Mouse (Mus musculus): ENCODE results near the gene Epn2. TPM values are rescaled to one million over a fixed set of nuclear protein-coding genes. Genes with fewer than 3 reads are reported as not detected.
A peak's percentile ranks its signal among the peaks of the same experiment; 100 is the strongest.

Gene Epn2
- polyA plus RNA-seq (2015; fragmentation: Nextera tagmentation; extraction: Ambion mirVana), result 78.0 and 82.3 TPM in 2 replicates

- ATAC-seq, result peak; percentile 91
- Histone ChIP-seq H3K4me1 (ENCODE audit: control insufficient read depth, insufficient read depth, low read length) (peaks cover 24% of the 10 kb centered on the region), H3K4me2 (ENCODE audit: low read length) (peak within 1 kb of the TSS; percentile 86), H3K9me3 (replicated peaks; ENCODE audit: control insufficient read depth, low read length, poor library complexity, severe bottlenecking) (no peaks in the 10 kb centered on the region), H3K9ac (ENCODE audit: low read depth, low read length) (peak within 1 kb of the TSS; percentile 95), H3K36me3 (ENCODE audit: control insufficient read depth, insufficient read depth, low read length) (no peaks in the 10 kb centered on the region), H3K27me3 (ENCODE audit: control insufficient read depth, insufficient read depth, low read depth, low read length) (no peaks in the 10 kb centered on the region), H3K4me3 (ENCODE audit: low read depth, low read length) (peak within 1 kb of the TSS; percentile 98), H3K27ac (ENCODE audit: low read length) (peak within 1 kb of the TSS; percentile 91)
- under 1% methylated on average over 62 of the region's 93 CpGs for WGBS
Measured at GRCm38 (mm10) chr11:61578983-61579877, at the start of gene Epn2. TSS of gene Epn2 (minus strand) at chr11:61579687.

- H3K4me1 ChIP-seq (ENCODE audit: control insufficient read depth, insufficient read depth, low read length), result no peaks in the 10 kb centered on the region
- ATAC-seq, result no peak
- H3K27me3 ChIP-seq (ENCODE audit: control insufficient read depth, insufficient read depth, low read depth, low read length), result no peaks in the 10 kb centered on the region
- 0 out of 2 replicates have a peak, but pooled peaks cover 4% of the 10 kb centered on the region for H3K9me3 ChIP-seq (replicated peaks; ENCODE audit: control insufficient read depth, low read length, poor library complexity, severe bottlenecking)
- H3K27ac ChIP-seq (ENCODE audit: low read length), result no peak overlapping the region
- no peak overlapping the region for H3K4me3 ChIP-seq (ENCODE audit: low read depth, low read length)
- H3K4me2 ChIP-seq (ENCODE audit: low read length), result no peak overlapping the region
- H3K9ac ChIP-seq (ENCODE audit: low read depth, low read length), result no peak overlapping the region
- no peaks in the 10 kb centered on the region for H3K36me3 ChIP-seq (ENCODE audit: control insufficient read depth, insufficient read depth, low read length)
- 93% methylated on average over 1 of the region's 1 CpGs for WGBS
Measured at GRCm38 (mm10) chr11:61626509-61626908, 47.0 kb upstream of the Epn2 start.

GRCm38 (mm10) chr11:61625136-61625535, 45.6 kb upstream of the Epn2 start:
- Histone ChIP-seq H3K4me3 (ENCODE audit: low read depth, low read length) (no peak overlapping the region), H3K9me3 (replicated peaks; ENCODE audit: control insufficient read depth, low read length, poor library complexity, severe bottlenecking) (0 out of 2 replicates have a peak, but pooled peaks cover 4% of the 10 kb centered on the region), H3K36me3 (ENCODE audit: control insufficient read depth, insufficient read depth, low read length) (no peaks in the 10 kb centered on the region), H3K4me1 (ENCODE audit: control insufficient read depth, insufficient read depth, low read length) (peaks cover 1% of the 10 kb centered on the region), H3K27ac (ENCODE audit: low read length) (no peak overlapping the region), H3K9ac (ENCODE audit: low read depth, low read length) (no peak overlapping the region), H3K4me2 (ENCODE audit: low read length) (no peak overlapping the region), H3K27me3 (ENCODE audit: control insufficient read depth, insufficient read depth, low read depth, low read length) (no peaks in the 10 kb centered on the region)
- ATAC-seq, result no peak
- 81% methylated on average over 7 of the region's 7 CpGs for WGBS

GRCm38 (mm10) chr11:61620762-61621161, 41.3 kb upstream of the Epn2 start:
- Histone ChIP-seq H3K9ac (ENCODE audit: low read depth, low read length) (peak overlapping the region; percentile 39; the same call in 1 of the 2 replicates), H3K36me3 (ENCODE audit: control insufficient read depth, insufficient read depth, low read length) (no peaks in the 10 kb centered on the region)

GRCm38 (mm10) chr11:61620254-61620670, 40.8 kb upstream of the Epn2 start:
- no peaks in the 10 kb centered on the region for H3K27me3 ChIP-seq (ENCODE audit: control insufficient read depth, insufficient read depth, low read depth, low read length)
- H3K4me2 ChIP-seq (ENCODE audit: low read length), result peak overlapping the region; percentile 74
- peak overlapping the region; percentile 39 for H3K4me3 ChIP-seq (ENCODE audit: low read depth, low read length)
- WGBS, result under 1% methylated on average over 17 of the region's 17 CpGs
- H3K4me1 ChIP-seq (ENCODE audit: control insufficient read depth, insufficient read depth, low read length), result peaks cover 14% of the 10 kb centered on the region
- no peaks in the 10 kb centered on the region for H3K9me3 ChIP-seq (replicated peaks; ENCODE audit: control insufficient read depth, low read length, poor library complexity, severe bottlenecking)
- no peaks in the 10 kb centered on the region for H3K36me3 ChIP-seq (ENCODE audit: control insufficient read depth, insufficient read depth, low read length)
- peak; percentile 79 for ATAC-seq
- H3K9ac ChIP-seq (ENCODE audit: low read depth, low read length), result peak overlapping the region; percentile 39
- H3K27ac ChIP-seq (ENCODE audit: low read length), result no peak overlapping the region

More at GRCm38 (mm10) chr11:61620762-61621161, 41.3 kb upstream of the Epn2 start:
- 60% methylated on average over 8 of the region's 8 CpGs for whole genome bisulfite sequencing
- ATAC-seq, result peak; percentile 2; the same call in 1 of the 2 replicates
- Histone ChIP-seq H3K4me3 (ENCODE audit: low read depth, low read length) (peak overlapping the region; percentile 39), H3K4me1 (ENCODE audit: control insufficient read depth, insufficient read depth, low read length) (peaks cover 9% of the 10 kb centered on the region), H3K27me3 (ENCODE audit: control insufficient read depth, insufficient read depth, low read depth, low read length) (no peaks in the 10 kb centered on the region), H3K27ac (ENCODE audit: low read length) (no peak overlapping the region), H3K9me3 (replicated peaks; ENCODE audit: control insufficient read depth, low read length, poor library complexity, severe bottlenecking) (no peaks in the 10 kb centered on the region), H3K4me2 (ENCODE audit: low read length) (peak overlapping the region; percentile 74)

GRCm38 (mm10) chr11:61619791-61620241, 40.3 kb upstream of the Epn2 start:
- Histone ChIP-seq H3K36me3 (ENCODE audit: control insufficient read depth, insufficient read depth, low read length) (no peaks in the 10 kb centered on the region), H3K4me1 (ENCODE audit: control insufficient read depth, insufficient read depth, low read length) (peaks cover 14% of the 10 kb centered on the region), H3K9ac (ENCODE audit: low read depth, low read length) (peak overlapping the region; percentile 39), H3K4me3 (ENCODE audit: low read depth, low read length) (peak overlapping the region; percentile 39), H3K27ac (ENCODE audit: low read length) (no peak overlapping the region), H3K9me3 (replicated peaks; ENCODE audit: control insufficient read depth, low read length, poor library complexity, severe bottlenecking) (no peaks in the 10 kb centered on the region), H3K4me2 (ENCODE audit: low read length) (peak overlapping the region; percentile 74), H3K27me3 (ENCODE audit: control insufficient read depth, insufficient read depth, low read depth, low read length) (no peaks in the 10 kb centered on the region)
- WGBS, result under 1% methylated on average over 17 of the region's 17 CpGs
- peak; percentile 52 for ATAC-seq

- Histone ChIP-seq H3K4me2 (ENCODE audit: low read length) (peak overlapping the region; percentile 74), H3K9me3 (replicated peaks; ENCODE audit: control insufficient read depth, low read length, poor library complexity, severe bottlenecking) (no peaks in the 10 kb centered on the region), H3K36me3 (ENCODE audit: control insufficient read depth, insufficient read depth, low read length) (no peaks in the 10 kb centered on the region), H3K9ac (ENCODE audit: low read depth, low read length) (peak overlapping the region; percentile 39; the same call in 1 of the 2 replicates), H3K4me1 (ENCODE audit: control insufficient read depth, insufficient read depth, low read length) (peaks cover 14% of the 10 kb centered on the region), H3K4me3 (ENCODE audit: low read depth, low read length) (peak overlapping the region; percentile 39), H3K27me3 (ENCODE audit: control insufficient read depth, insufficient read depth, low read depth, low read length) (no peaks in the 10 kb centered on the region), H3K27ac (ENCODE audit: low read length) (no peak overlapping the region)
- ATAC-seq, result no peak
- 15% methylated on average over 6 of the region's 6 CpGs for WGBS
Measured at GRCm38 (mm10) chr11:61619356-61619755, 39.9 kb upstream of the Epn2 start.

GRCm38 (mm10) chr11:61618571-61618970, 39.1 kb upstream of the Epn2 start:
- 83% methylated on average over 8 of the region's 8 CpGs for WGBS
- H3K36me3 ChIP-seq (ENCODE audit: control insufficient read depth, insufficient read depth, low read length), result no peaks in the 10 kb centered on the region
- H3K27me3 ChIP-seq (ENCODE audit: control insufficient read depth, insufficient read depth, low read depth, low read length), result no peaks in the 10 kb centered on the region
- no peak for ATAC-seq
- H3K4me2 ChIP-seq (ENCODE audit: low read length), result no peak overlapping the region
- no peak overlapping the region for H3K4me3 ChIP-seq (ENCODE audit: low read depth, low read length)
- no peaks in the 10 kb centered on the region for H3K9me3 ChIP-seq (replicated peaks; ENCODE audit: control insufficient read depth, low read length, poor library complexity, severe bottlenecking)
- H3K27ac ChIP-seq (ENCODE audit: low read length), result no peak overlapping the region
- H3K9ac ChIP-seq (ENCODE audit: low read depth, low read length), result no peak overlapping the region
- H3K4me1 ChIP-seq (ENCODE audit: control insufficient read depth, insufficient read depth, low read length), result peaks cover 14% of the 10 kb centered on the region

GRCm38 (mm10) chr11:61618131-61618530, 38.6 kb upstream of the Epn2 start:
- no peaks in the 10 kb centered on the region for H3K36me3 ChIP-seq (ENCODE audit: control insufficient read depth, insufficient read depth, low read length)
- WGBS, result 96% methylated on average over 8 of the region's 8 CpGs
- no peaks in the 10 kb centered on the region for H3K27me3 ChIP-seq (ENCODE audit: control insufficient read depth, insufficient read depth, low read depth, low read length)
- no peak for ATAC-seq
- H3K27ac ChIP-seq (ENCODE audit: low read length), result no peak overlapping the region
- H3K4me3 ChIP-seq (ENCODE audit: low read depth, low read length), result no peak overlapping the region
- peaks cover 14% of the 10 kb centered on the region for H3K4me1 ChIP-seq (ENCODE audit: control insufficient read depth, insufficient read depth, low read length)
- no peak overlapping the region for H3K4me2 ChIP-seq (ENCODE audit: low read length)
- H3K9ac ChIP-seq (ENCODE audit: low read depth, low read length), result no peak overlapping the region
- no peaks in the 10 kb centered on the region for H3K9me3 ChIP-seq (replicated peaks; ENCODE audit: control insufficient read depth, low read length, poor library complexity, severe bottlenecking)
